Mouse (Mus musculus) frontal cortex, postnatal 25 days (tissue): ENCODE results near the gene Spin1.
A peak's percentile ranks its signal among the peaks of the same experiment; 100 is the strongest.
"Not testable (repeated sequence)": the region's sequence is repeated elsewhere in the genome, so short reads cannot be mapped to it uniquely, and the experiment has no call there.

Source experiments
- DNase-seq, 2 experiments: peaks; one replicate each; pipeline ENCODE4 v3.0.0; 2022; ENCODE audit warnings: low spot score in 2 of 2

The Spin1 gene

GRCm38 (mm10) chr13:51100233-51101015 is at the start of gene Spin1:
Gene Spin1 (plus strand): TSS chr13:51100880.
- DNase-seq = peak; percentile 67 to 73

- DNase-seq = no peak
These were observed 49.7 kb upstream of the Spin1 start for GRCm38 (mm10) chr13:51051016-51051415.

GRCm38 (mm10) chr13:51052408-51052807 is 48.3 kb upstream of the Spin1 start:
- DNase-seq = no peak

- DNase-seq = no peak
These were observed 37.7 kb upstream of the Spin1 start for GRCm38 (mm10) chr13:51063024-51063423.

- DNase-seq = no peak
These were observed 37.0 kb upstream of the Spin1 start for GRCm38 (mm10) chr13:51063721-51064120.

- no peak for DNase-seq
These were observed 36.3 kb upstream of the Spin1 start for GRCm38 (mm10) chr13:51064429-51064828.

GRCm38 (mm10) chr13:51071063-51071680 is 29.5 kb upstream of the Spin1 start:
- DNase-seq = no peak

- DNase-seq = no peak
These were observed 28.9 kb upstream of the Spin1 start for GRCm38 (mm10) chr13:51071763-51072276.

GRCm38 (mm10) chr13:51072917-51073843 is 27.5 kb upstream of the Spin1 start:
- no peak for DNase-seq

- DNase-seq = no peak
These were observed 26.5 kb upstream of the Spin1 start for GRCm38 (mm10) chr13:51074081-51074680.

- DNase-seq = not testable (repeated sequence)
These were observed 24.5 kb upstream of the Spin1 start for GRCm38 (mm10) chr13:51076191-51076590.

- not testable (repeated sequence) for DNase-seq
These were observed 22.1 kb upstream of the Spin1 start for GRCm38 (mm10) chr13:51078586-51078985.

GRCm38 (mm10) chr13:51080801-51081200 is 19.9 kb upstream of the Spin1 start:
- DNase-seq = no peak

GRCm38 (mm10) chr13:51084241-51084640 is 16.4 kb upstream of the Spin1 start:
- DNase-seq = no peak

GRCm38 (mm10) chr13:51085941-51086340 is 14.7 kb upstream of the Spin1 start:
- DNase-seq = no peak

- DNase-seq = no peak
These were observed 13.4 kb upstream of the Spin1 start for GRCm38 (mm10) chr13:51087253-51087652.

- DNase-seq = no peak
These were observed 12.5 kb upstream of the Spin1 start for GRCm38 (mm10) chr13:51088207-51088606.

GRCm38 (mm10) chr13:51089058-51089457 is 11.6 kb upstream of the Spin1 start:
- no peak for DNase-seq

- no peak for DNase-seq
These were observed 10.5 kb upstream of the Spin1 start for GRCm38 (mm10) chr13:51090105-51090661.

- DNase-seq = no peak
These were observed 7.2 kb upstream of the Spin1 start for GRCm38 (mm10) chr13:51093430-51093829.
